Mouse (Mus musculus): ENCODE data around the gene Zdhhc16. TPM values are rescaled to one million over a fixed set of nuclear protein-coding genes. Genes with fewer than 3 reads are reported as not detected.

Zdhhc16 gene
- 94.0 and 94.3 TPM in 2 replicates for polyA plus RNA-seq (2012; rRNA removed)

DNA sequence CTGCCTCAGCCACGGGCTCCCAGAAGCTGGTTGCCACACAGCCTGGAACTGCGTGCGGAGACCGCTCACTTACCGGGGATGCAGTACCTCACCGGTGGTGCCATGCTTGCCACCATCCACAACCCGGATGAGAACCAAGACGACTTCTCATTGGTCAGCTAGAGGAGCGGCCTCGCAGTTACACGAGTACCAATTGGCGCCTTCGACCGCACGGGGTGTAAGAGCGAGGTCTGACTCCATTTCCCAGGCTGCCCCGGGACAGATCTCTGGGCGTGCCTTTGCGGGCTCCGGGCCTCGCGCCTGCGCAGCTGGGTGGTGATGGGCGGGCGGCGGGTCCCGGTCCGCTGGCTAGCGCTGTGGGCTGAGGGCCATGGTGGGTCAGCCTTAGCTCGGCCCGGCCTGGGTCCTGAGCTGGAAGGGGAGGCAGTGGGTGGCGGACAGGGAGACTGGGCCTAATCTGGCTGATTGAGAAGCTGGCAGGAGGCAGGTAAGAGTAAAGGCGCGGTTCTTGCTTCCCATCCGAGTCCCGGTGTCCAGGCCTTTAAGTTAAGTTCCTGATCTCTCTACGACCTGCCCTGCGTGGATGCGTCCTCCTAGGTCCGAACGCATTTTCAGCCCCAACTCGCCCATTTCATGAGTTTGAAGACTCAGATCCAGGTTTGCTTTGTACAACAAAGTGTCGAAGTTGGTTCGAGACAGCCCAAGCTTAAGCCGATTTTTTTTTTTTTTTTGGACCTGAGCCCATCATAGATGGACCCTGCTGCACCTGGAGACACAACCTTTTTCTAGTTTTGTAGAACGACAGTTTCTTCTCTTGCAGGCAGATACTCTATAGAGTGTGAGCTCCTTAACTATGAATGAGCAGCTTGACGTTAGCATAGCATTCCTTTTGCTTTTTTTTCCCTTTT lies at the start of gene Zdhhc16, which contains the start of gene Exosc1:
Gene Zdhhc16, plus strand, starts transcription at position 302 of the 908 bp plus-strand sequence.
Gene Exosc1, minus strand, starts transcription at position 245 of the 908 bp plus-strand sequence.

DNA sequence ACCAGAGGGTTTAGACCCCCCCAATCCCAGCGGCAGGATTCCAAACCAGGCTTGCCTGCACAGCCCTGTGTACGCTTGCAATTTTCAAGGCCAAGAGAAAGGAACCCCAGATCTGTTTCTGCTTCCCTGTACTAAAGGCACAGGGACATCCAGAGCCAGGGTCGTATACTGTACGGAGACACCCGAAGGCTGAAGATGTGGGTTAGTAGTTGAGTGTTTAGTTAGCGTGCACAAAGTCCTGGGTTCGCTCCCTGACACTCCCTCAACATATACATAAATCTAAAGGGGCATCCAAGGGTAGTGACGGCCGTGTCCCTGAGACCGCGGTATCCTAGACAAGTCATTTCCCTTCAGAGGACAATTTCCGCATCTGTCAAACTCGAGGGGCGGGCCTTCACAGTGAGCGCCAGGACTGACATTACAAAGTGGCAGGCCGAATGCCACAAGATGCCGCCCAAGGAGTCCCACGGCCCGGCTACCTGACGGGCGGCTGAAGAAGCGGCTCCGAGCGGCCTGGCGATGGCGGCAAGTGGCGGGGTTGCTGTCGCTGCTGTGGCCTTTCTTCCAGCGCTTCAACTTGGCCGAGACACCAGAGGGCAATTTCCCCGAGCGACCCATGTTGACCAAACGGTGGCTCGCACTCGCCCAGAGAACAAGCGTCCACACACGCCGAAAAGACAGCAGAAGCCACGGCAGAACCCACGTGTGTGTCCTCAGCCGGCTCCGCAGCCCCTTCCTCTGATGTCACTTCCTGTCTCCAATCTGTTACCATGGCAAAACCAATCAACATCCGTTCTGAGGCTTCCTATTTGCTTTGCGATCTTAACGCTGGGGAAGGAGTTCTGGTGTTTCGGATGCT lies 37.6 kb upstream of the Zdhhc16 start, which contains the start of gene Rrp12:
Gene Rrp12, minus strand, starts transcription at position 714 of the 859 bp plus-strand sequence.

DNA sequence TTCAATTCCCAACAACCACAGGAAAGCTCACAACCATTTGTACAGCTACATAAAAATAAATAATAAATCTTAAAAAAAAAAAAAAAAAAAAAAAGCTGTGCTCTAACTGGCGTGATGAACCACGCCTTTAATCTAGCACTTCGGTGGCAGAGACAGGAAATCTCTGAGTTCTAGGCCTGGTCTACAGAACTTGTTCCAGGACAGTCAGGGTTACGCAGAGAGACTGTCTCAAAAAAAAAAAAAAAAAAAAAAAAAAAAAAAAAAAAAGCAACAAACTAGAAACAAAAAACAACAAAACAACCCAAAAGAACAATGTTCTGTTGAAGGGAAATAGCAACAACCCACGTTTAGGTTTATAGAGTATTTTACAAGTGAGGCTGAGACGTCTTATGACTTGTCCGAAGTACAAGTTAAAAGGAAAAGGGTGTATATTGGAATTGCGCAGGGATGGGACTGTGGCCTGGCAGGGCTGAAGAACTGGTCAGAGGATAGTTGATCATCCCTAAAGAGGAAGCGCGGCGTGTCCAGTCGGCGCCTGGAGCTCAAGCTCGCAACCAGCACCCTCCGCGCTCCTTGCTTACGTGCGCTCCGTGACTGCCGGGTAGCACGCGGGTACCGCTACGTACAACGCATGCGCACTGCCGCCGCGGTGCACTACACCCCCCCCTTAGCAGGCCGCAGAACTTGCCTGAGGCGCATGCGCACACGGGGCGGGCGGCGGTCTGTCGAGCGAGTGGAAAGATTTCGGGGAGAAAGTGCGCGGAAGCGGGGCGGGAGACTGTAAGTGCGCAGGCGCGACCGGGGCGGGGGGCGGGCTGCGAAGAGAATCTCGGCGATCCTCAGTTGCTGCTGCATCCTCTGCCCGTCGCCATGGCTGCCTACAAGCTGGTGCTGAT lies 21.9 kb upstream of the Zdhhc16 start, which contains the start of gene Pgam1:
Gene Pgam1, plus strand, starts transcription at position 746 of the 896 bp plus-strand sequence.

GRCm38 (mm10) chr19:41980819-41981594 lies 47.7 kb downstream of the Zdhhc16 start, which contains the start of gene Mms19:
Gene Mms19, minus strand, starts transcription at chr19:41981157.

GRCm38 (mm10) chr19:41981595-41981927 lies 48.3 kb downstream of the Zdhhc16 start, which contains the start of gene Ubtd1:
Gene Ubtd1, plus strand, starts transcription at chr19:41981763.

Other genes starting within 250 kb of the Zdhhc16 start
- gene Slit1, start 189.8 kb upstream of the Zdhhc16 start, polyA plus RNA-seq (2012; rRNA removed), result 29.0 and 30.5 TPM in 2 replicates
- gene Arhgap19, start 131.4 kb upstream of the Zdhhc16 start, polyA plus RNA-seq (2012; rRNA removed), result 12.2 and 14.2 TPM in 2 replicates
- 7.8 and 10.0 TPM in 2 replicates for gene Frat1, start 103.5 kb upstream of the Zdhhc16 start, polyA plus RNA-seq (2012; rRNA removed)
- 13.6 and 16.4 TPM in 2 replicates for gene Frat2, start 85.3 kb upstream of the Zdhhc16 start, polyA plus RNA-seq (2012; rRNA removed)
- gene Rrp12, start 37.3 kb upstream of the Zdhhc16 start, polyA plus RNA-seq (2012; rRNA removed), result 15.3 and 16.0 TPM in 2 replicates
- gene Pgam1, start 21.6 kb upstream of the Zdhhc16 start, polyA plus RNA-seq (2012; rRNA removed), result 414 and 458 TPM in 2 replicates
- gene Exosc1, start 57 bp upstream of the Zdhhc16 start, polyA plus RNA-seq (2012; rRNA removed), result 36.0 and 38.2 TPM in 2 replicates
- gene Mms19, start 47.7 kb downstream of the Zdhhc16 start, polyA plus RNA-seq (2012; rRNA removed), result 71.0 and 74.5 TPM in 2 replicates
- 16.1 and 21.5 TPM in 2 replicates for gene Ubtd1, start 48.3 kb downstream of the Zdhhc16 start, polyA plus RNA-seq (2012; rRNA removed)
- gene Ankrd2, start 102.5 kb downstream of the Zdhhc16 start, polyA plus RNA-seq (2012; rRNA removed), result 0.23 and 0.68 TPM in 2 replicates
- 1.4 and 2.1 TPM in 2 replicates for gene Hoga1, start 112.1 kb downstream of the Zdhhc16 start, polyA plus RNA-seq (2012; rRNA removed)
- gene 4933411K16Rik, start 118.8 kb downstream of the Zdhhc16 start, polyA plus RNA-seq (2012; rRNA removed), result 0.20 and 0.33 TPM in 2 replicates
- 108 and 124 TPM in 2 replicates for gene Morn4, start 152.9 kb downstream of the Zdhhc16 start, polyA plus RNA-seq (2012; rRNA removed)
- 42.0 and 42.3 TPM in 2 replicates for gene Pi4k2a, start 157.0 kb downstream of the Zdhhc16 start, polyA plus RNA-seq (2012; rRNA removed)
- gene Avpi1, start 195.6 kb downstream of the Zdhhc16 start, polyA plus RNA-seq (2012; rRNA removed), result 6.5 and 7.9 TPM in 2 replicates
- 16.8 and 34.0 TPM in 2 replicates for gene Marveld1, start 213.9 kb downstream of the Zdhhc16 start, polyA plus RNA-seq (2012; rRNA removed)
- gene Zfyve27, start 230.5 kb downstream of the Zdhhc16 start, polyA plus RNA-seq (2012; rRNA removed), result 117 and 121 TPM in 2 replicates

All from central nervous system, embryonic 14 days (tissue).